Mouse (Mus musculus) brain, embryonic 14.5 days (tissue): ENCODE results near the gene Rab37.

Experiments
- CTCF ChIP-seq: fragments of 200-500 bp; IDR thresholded peaks from 2 replicates; pipeline ENCODE4 v1.5.1; 2012; ENCODE audit warnings: inconsistent platforms, mild to moderate bottlenecking, moderate library complexity, borderline replicate concordance; ENCODE audit not compliant: insufficient read depth, insufficient read length; ENCODE audit errors: extremely low read depth
- POLR2A ChIP-seq: fragments of 200-500 bp; IDR thresholded peaks from 2 replicates; pipeline ENCODE4 v1.6.1; 2012; ENCODE audit warnings: mild to moderate bottlenecking, inconsistent platforms, borderline replicate concordance; ENCODE audit not compliant: poor library complexity, insufficient read depth, insufficient read length, severe bottlenecking; ENCODE audit errors: extremely low read depth

GRCm38 (mm10) chr11:115173549-115174339, 82.5 kb downstream of the Rab37 start:
- TF ChIP-seq CTCF (no peak), POLR2A (no peak)
